Mouse (Mus musculus) CH12F3 (cell line): Measurements from ENCODE around the gene Capn12.
"Not testable (repeated sequence)": the region's sequence is repeated elsewhere in the genome, so short reads cannot be mapped to it uniquely, and the experiment has no call there.

ENCODE experiments used
- in situ Hi-C: fragments of 300-500 bp; cut with MboI; formaldehyde crosslinking; loops from 2 replicates; pipeline ENCODE4 v1.14.3; 2020; ENCODE audit warnings: low sequenced_read_pairs

Gene Capn12

DNA sequence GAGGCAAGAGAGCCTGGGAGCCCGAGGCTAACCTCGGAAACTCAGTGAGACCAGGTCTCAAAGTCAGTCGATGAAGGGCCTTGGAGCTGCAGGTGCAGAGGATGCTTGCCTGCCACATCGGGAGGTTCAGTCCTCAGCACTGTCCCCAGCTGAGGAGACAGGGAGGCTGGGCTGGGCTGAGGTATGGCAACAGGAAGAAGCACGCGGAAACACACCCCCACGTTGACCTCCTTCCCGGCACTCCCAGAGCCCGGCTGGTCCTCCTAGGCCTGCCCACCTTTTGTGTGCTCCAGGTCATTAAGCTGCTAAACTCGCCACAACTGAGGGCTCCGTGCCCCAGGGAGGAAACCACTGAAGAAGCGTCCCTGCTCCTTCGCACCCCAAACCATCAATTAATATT, at the start of gene Capn12:
Gene Capn12, plus strand, starts transcription at position 224 of the 400 bp plus-strand sequence.
- in situ Hi-C loops = no loop called here

DNA sequence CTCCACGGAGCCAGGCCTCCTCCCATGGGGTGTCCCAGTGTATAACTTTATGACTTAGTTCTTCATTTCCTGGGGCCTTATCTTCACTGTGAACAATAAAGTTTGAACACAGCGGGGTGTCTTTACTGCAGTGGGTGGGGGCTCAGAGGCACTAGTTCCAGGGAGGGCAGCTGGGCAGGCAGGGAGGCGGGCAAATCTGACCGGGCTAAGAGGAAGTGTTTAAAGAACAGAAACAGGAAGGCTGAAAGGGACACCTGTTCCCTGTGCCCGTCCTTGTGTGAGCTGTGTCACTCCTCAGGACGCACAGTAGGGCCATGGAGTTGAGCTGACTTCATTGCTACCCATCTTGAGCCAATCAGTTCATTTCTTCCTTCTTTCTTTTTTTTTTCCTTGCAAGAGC, 49.1 kb upstream of the Capn12 start:
- in situ Hi-C loops = no loop called here

DNA sequence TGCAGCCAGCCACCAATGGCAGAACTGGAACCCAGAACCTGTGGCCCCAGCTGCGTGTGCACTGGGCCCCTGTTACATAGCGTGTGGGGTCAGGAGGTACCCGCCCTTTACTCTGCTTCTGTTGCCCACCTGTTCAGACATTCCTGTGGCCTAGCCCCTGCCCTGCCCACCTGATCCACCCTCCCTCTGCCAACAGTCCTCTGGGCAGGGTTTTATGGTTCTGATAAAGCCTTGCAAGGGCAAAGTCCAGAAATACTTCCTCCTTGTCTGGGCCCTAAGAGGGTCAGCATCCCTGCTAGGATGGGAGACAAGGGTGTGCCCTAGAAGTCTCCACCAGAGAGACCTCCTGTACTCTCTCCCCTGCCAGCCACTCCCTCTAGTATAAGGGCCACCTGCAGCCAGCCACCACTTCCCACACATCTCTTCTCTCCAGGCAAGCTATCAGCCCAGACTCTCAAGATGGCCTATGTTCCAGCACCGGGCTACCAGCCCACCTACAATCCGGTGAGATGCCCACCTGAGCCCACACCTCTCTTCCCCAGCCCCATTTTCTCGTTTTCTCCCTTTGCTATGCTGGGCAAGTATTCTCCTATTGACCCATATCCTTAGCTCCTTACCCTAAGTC, 47.4 kb upstream of the Capn12 start, which contains the start of gene Lgals4:
Gene Lgals4, plus strand, starts transcription at position 132 of the 625 bp plus-strand sequence.
- in situ Hi-C loops = no loop called here

DNA sequence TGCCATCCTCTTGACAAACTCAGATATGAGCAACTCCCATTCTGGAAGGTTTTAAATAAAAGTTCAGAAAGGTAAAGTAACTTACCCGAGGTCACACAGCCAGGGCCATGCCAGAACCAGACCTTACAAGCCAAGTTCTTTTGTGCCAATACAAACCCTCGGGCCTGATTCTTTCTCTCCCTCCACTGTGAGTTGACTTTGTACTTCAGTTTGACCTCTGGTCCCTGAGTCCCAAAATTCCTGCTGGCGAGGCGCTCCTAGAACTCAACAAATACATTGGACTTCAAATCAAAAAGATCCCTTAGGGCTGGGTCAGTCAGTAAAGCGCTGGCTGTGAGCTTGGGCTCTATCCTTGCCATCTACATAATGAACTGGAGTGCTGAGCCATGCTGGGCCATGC, 44.3 kb upstream of the Capn12 start:
- in situ Hi-C loops = no loop called here

DNA sequence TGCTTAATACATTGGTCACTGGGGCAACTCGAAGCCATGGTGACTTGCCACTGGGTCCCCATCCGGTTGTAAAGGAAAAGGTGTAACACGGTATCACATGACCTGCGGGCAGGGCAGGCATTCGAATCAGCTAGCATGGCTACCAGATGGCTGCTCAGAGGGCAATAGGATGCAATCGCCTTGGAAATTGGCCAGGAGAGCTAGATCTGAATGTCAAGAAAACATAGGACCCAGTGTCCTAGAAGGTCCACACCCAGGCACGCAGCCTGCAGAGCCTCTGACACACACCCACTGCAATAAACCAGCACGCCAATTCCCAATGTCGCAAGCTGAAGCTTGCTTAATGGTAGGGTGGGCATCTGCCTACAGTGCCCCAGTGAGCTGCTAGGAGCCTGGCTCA, 42.9 kb upstream of the Capn12 start:
- in situ Hi-C loops = no loop called here

DNA sequence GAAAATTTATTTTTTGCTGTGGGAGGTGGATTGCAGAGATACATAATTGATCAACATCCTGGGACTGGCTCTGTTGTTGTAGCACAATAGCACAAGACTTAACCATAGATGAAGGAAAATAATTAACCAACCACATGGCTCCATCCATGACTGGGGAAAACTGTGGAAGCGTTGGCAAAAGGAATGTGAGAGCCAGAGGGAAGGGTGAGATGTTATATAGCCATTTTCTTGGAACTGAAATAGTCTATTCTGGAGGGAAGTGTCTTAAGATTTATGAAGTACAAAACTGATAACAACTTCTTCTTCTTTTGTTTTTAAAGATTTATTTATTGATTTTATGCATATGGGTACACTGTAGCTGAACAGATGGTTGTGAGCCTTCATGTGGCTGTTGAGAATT, 33.9 kb upstream of the Capn12 start:
- in situ Hi-C loops = no loop called here

DNA sequence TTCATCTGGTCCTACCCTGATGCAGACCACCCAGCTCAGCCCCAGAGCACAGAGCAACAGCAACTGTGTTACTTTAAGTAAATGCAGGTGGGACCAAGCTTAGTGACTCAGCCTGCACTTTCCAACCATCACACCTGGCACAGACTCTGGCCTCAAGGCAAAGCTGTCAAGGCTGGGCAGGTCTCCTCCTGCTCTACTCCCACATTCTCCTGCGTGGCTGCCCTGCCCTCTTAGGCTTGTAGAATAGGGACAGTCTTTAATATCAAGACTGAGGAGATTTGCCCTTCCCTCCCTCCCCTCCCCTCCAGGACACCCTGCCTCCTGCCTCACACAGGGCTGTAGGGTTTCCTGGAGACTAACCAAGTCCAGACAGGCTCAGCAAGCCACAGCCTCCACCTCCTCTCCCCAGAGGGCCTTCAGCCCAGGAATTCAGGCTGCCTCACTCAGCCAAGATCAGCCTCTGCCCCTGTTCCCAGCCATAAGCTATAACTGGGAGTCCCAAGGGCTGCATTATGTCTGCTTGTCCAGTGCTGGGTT, 31.5 kb upstream of the Capn12 start:
- in situ Hi-C loops = no loop called here

DNA sequence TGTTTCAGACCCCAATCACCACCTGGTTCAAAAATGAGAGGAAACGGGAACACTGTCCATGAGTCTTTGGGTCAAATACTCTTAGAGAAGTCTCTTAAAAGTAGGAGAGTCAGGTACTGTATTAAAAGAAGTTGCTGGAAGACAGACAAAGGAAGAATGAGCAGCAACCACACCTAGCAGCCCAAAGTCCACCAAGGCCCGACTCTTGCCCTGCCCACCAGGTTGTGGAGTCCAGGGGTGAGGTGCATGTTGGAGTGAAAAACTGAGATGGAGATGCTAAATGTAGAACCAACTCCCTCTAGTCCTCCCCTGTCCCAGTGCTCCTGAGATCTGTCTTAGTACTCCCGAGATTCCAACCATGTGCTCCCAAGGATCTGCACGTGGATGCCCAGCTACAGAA, 30.6 kb upstream of the Capn12 start:
- in situ Hi-C loops = no loop called here

DNA sequence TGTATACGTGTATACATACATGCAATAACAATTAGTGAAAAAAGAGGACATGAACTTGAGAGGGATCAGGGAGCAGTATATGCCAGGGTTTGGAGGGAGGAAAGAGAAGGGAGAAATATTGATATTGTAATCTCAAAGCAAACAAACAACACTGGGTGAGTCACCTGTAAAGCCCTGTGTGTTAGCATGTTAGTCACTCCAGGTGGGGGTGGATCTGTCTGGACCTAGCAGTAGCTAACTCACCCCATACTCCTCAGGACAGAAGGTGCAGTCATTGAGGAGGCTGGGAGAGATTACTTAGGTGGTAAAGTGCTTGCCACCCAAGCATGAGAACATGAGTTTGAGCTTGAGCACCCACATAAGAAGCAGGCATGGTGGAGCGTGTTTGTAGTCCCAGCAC, 21.3 kb upstream of the Capn12 start:
- in situ Hi-C loops = no loop called here

DNA sequence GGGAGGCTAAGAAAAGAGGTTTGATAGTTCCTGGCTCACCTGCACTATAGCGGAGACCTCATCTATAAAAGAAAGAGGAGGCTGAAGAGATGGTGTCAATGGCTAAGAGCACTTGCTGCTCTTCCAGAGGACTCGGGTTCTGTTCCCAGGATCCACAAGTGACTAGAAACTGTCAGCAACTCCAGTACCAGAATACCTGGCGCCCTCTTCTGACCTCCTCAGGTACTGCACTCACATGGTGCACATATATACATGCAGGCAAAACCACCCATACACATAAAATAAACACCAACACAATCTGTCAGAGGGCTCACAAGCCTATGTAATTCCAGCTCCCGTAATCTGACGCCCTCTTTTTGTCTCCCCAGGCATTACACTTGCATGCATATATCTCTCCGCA, 20.3 kb upstream of the Capn12 start:
- in situ Hi-C loops = no loop called here

DNA sequence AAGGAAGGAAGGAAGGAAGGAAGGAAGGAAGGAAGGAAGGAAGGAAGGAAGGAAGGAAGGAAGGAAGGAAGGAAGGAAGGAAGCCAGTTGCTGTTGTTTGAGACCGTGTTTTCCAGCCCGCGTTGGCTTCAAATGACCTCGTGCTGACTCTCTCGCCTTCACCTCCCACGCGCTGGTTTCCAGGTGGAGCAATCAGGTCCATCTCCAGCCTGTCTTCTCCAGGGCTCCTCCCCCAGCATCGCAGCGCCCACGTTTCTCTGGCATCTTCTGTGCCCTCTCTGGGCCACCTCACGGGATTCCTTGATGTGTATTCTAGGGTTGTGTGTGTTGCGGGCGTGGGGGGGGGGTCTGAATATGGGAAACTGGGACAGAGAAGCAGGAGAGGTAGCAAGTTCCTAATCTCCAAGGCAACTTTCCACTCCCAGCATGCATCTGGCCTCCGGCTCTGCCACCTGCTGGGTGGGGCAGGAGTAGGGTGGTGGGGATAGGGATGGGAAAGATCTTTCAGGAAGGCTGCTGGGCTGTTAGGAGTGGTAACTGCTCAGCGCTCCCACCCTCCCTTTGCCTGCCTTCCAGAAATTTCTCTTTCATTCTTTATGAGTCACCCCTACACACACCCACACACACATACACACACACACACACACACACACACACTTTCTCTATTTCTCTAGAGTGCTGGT, 18.3 kb upstream of the Capn12 start:
- in situ Hi-C loops = no loop called here

DNA sequence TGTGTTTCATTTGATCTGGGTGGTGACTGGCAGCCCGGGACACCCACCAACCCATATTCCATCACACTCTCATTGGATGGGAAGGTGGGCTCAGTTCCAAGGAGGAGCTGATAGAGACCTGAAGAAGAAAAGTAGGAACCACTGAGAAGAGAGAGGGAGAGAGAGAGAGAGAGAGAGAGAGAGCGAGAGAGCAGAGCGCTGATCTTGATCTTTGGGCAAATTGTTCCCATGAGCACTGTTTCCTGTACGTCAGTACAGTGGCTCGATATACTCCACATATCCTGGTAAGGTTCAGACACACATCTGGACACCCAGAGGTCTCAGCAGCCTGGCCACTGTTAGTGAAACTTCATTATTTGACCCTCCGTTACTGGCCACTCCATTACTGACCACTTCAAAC, 17.7 kb upstream of the Capn12 start, which contains the start of gene Lgals7:
Gene Lgals7, plus strand, starts transcription at position 314 of the 400 bp plus-strand sequence.
- in situ Hi-C loops = no loop called here

DNA sequence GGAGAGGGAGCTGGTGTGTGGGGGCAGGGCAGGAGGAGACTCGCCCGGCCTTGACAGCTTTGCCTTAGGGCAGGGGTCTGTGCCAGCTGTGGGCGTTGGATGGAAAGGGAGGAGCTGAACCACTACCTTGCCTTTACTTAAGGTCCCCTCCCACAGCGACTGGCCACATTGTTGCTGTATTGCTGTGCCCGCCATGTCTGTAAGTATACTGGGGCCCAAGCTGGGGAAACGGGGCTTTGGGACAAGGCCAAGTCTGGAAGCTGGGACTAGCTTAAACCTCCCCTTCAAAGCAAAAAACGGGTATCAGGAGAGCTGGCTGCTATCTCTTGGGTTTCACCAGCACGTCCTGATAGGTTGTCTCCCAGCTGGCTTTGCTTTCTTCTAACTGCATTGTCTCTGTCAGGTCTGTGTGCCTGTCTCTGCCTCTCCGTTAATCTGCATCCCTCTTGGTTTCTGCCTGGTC, 16.9 kb upstream of the Capn12 start:
- in situ Hi-C loops = no loop called here

DNA sequence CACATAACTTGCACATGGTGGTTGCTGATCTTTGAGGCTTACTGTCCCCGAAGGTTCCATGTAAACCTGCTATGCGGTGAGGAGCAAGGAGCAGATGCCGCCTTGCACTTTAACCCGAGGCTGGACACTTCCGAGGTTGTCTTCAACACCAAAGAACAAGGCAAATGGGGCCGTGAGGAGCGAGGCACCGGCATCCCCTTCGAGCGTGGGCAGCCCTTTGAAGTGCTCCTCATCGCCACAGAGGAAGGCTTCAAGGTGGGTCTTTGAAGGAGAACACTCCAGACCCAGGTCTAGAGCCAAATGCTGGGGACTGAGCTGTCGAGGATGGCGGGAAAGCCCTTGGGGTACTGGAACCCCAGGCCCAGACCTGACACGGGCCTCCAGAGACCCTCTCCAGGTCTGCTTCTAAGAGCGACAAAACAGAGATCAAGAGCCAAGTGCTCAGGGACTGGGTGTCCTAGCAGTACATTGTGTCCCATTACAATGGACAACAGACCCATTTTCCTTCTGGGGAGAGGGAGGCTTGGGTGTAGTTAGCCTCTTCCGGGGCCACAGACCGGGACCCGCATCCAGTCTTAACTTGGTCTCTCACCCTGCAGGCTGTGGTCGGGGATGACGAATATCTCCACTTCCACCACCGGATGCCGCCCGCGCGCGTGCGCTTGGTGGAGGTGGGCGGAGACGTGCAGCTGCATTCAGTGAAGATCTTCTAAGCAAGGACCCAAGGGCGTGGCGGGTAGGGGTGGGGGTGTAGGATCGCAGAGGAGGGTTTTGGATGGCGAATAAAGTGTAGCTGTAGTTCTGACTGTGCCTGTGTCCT, 15.5 kb upstream of the Capn12 start:
- in situ Hi-C loops = no loop called here

DNA sequence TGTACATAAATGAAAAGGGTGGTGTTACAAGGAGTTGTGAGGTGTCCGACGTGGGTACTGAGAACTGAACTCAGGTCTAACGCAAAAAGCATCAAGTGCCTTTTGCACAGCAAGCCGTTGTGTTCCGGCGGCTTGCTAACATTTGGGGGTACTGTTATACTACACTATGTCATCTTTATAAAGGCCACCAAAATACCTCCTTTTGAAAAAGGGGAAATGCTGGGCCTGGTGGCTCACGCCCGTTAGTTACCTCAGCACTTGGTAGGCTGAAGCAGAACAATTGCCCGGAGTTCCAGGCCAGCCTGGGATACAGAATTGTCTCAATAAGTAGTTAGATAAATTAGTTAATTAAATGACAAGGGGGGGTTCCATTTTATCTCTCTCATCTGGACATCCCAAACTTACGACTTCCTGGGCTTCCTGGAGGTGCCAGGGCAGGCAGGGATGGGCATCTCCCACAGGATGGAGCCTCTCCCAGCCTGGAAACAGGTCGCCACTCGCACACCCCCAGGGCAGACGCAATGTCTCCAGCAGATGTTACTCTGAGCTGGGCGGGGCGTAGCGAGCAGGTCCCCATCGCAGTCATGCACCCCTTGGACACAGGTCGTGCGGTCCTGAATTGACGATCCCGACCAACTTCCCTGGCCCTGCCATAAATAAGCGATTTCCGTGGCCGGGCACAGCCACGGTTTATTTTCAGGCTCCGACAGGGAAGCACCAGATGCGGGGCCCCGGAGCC, 14.3 kb upstream of the Capn12 start:
- in situ Hi-C loops = no loop called here

DNA sequence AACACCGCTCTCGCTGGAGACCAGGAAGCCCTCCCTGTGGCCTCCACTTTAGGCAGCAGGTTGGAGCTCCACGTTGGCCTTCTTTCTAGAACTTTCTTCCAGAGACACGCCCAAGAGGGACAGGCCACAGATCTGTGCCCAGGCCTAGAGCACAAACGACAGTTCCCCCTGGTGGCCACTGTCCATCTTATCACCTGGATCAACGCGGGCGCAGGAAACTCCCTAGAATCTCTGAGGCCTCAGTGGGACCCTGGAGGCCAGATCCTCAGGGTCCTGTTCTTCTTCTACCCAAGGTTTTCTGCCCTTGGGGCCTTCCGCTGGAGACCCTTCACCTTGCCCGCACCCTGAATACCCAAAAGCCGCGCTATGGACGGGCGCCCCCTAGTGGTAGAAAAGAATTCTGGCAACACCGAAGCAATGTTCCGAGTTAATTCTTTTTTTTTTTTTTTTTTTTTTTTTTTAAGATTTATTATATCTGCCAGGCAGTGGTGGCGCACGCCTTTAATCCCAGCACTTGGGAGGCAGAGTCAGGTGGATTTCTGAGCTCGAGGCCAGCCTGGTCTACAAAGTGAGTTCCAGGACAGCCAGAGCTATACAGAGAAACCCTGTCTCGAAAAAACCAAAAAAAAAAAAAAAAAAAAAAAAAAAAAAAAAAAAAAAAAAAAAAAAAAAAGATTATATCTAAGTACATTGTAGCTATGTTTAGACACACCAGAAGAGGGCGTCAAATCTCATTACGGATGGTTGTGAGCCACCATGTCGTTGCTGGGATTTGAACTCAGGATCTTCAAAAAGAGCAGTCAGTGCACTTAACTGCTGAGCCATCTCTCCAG, 13.5 kb upstream of the Capn12 start:
- in situ Hi-C loops = not testable (repeated sequence)

DNA sequence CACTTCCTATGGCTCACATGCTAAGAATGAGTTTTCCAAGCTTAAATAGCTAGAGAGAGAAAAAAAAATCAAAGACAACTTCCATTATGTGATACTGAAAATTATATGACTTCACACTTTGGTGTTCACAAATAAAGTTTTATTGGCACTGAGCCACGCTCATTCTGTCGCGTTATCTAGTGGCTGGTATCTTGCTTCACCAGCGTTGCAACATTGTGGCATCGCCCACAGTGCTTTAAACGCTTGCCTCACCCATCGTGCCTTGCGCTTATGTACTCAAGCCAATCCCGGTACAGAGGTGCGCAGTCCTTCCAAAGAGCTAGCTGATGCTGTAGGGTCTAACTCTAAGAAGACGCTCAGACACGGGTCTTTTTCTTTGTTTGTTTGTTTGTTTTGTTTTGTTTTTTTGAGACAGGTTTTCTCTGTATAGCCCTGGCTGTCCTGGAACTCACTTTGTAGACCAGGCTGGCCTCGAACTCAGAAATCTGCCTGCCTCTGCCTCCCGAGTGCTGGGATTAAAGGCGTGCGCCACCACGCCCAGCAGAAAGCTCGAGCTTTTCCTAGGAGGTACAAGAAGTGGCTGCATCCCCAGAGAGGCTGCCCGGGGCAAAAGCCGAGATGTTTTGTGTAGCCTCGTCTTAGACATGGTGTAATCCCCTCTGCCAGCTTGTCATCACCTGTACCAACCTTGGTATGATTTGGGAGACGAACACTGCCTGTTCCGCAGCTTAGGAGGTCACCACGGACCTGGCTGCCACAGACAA, 10.1 kb upstream of the Capn12 start:
- in situ Hi-C loops = no loop called here

DNA sequence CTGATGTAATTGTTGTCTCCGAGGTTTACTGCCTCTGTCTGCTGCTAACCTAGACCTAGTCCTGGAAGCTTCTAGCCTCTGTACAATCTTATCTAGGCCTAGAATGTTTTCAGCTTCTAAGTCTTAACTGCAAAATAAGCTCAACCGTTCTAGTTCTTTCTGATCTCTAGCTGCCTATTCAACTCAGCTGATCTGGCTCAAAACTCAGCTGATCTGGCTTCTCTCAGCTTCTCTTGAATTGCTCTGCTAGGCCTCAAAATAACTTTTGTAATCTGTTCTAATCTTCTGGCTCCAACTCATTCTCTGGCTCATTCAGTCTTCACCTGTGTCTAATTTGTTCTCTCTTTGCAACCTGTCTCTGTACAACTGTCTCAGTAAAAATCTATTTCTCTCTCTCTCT, 6.7 kb upstream of the Capn12 start:
- in situ Hi-C loops = no loop called here

DNA sequence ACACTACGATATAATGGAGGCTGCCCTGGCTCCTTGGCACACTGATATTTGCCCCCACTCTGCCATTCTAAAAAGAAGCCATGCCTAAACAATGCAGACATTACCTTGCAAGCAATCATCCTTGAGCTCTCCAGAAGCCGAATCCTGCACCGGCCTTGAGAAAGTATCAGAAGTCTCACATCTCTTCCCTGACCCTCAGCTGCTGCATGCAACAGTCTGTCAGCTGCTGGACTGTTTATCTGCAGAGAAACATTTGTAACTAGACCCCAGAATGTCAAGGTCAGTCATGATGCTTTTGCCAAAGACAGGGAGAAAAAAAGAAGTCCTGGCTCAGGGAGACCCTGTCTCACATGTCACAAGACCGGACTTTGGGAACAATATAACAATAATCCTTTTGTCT, 5.1 kb upstream of the Capn12 start:
- in situ Hi-C loops = no loop called here
